Mouse (Mus musculus) bone marrow macrophage, adult 2 months (primary cell): Measurements from ENCODE around the gene Tpd52l1. TPM values are rescaled to one million over a fixed set of nuclear protein-coding genes. Genes with fewer than 3 reads are reported as not detected.
A peak's percentile ranks its signal among the peaks of the same experiment; 100 is the strongest.

Experiments used
- H3K27ac ChIP-seq: 2 replicates; pipeline ENCODE4 v1.5.1; 2012; ENCODE audit warnings: low read depth, low read length; ENCODE audit not compliant: insufficient read depth
- H3K4me1 ChIP-seq: 2 replicates; pipeline ENCODE4 v1.6.1; 2012; ENCODE audit warnings: low read length; ENCODE audit not compliant: control insufficient read depth, insufficient read depth
- H3K4me3 ChIP-seq: 2 replicates; pipeline ENCODE4 v1.5.1; 2012; ENCODE audit warnings: mild to moderate bottlenecking, low read length, moderate library complexity; ENCODE audit not compliant: insufficient read depth
- CTCF ChIP-seq: IDR thresholded peaks from 2 replicates; pipeline ENCODE4 v1.5.1; 2012; ENCODE audit warnings: low read depth, mild to moderate bottlenecking, low read length, moderate library complexity
- POLR2A ChIP-seq: IDR thresholded peaks from 2 replicates; pipeline ENCODE4 v1.6.1; 2012; ENCODE audit warnings: mild to moderate bottlenecking, low read depth, low read length, borderline replicate concordance
- polyA plus RNA-seq: library from polyadenylated mRNA; stranded (reverse); fragments of >200 nt; gene quantifications from 2 replicates; pipeline ENCODE4 v1.2.4, GENCODE M21; 2012; ENCODE audit not compliant: missing spikeins, insufficient read depth, insufficient read length

The Tpd52l1 gene
- polyA plus RNA-seq, 1 experiment: not detected

DNA sequence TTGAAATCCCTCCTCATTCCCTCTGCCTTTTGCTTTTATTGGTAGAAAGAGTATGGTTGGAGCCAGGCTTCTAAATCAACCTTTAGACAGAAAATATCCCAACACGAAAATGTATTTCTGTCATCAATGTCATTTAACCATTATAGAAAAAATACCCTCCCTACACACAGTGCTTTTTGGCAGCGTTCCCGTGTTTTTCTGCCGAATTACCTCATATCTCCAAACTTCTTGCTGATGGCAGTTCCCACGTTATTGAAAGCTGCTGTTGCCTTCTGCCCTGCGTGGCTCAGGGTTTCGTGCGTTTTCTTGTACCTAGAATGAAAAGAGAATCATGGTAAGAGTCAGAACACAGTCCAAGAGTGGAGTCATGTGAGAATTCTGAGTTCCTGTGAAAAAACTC, 99.4 kb downstream of the Tpd52l1 start:
- TF ChIP-seq POLR2A (no peak), CTCF (no peak)
- Histone ChIP-seq H3K27ac (no peak overlapping the region), H3K4me3 (no peak overlapping the region)

DNA sequence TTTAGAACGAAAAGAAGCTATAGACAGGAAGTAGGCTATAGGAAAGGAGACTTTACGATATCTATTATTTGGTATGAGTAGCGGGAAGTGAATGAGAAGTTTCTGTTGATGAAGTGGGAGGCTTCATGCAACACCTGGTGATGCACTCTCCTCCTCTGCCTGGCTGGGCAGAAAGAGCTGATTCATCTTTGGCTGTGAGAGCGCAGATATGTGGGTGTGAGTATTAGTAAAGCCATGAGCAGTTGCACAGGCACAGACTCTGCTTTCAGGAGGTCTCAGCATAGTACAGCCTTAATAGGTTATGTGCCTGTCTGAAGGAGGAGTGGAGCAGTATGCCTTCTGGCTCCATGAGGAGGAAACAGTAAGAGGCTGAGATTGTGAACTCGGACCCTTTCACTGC, 109.3 kb downstream of the Tpd52l1 start:
- no peak overlapping the region for H3K27ac ChIP-seq
- TF ChIP-seq CTCF (no peak), POLR2A (no peak)
- no peaks in the 10 kb centered on the region for H3K4me1 ChIP-seq
- H3K4me3 ChIP-seq: no peak overlapping the region

More for the DNA sequence above, 99.4 kb downstream of the Tpd52l1 start:
- H3K4me1 ChIP-seq: no peaks in the 10 kb centered on the region

DNA sequence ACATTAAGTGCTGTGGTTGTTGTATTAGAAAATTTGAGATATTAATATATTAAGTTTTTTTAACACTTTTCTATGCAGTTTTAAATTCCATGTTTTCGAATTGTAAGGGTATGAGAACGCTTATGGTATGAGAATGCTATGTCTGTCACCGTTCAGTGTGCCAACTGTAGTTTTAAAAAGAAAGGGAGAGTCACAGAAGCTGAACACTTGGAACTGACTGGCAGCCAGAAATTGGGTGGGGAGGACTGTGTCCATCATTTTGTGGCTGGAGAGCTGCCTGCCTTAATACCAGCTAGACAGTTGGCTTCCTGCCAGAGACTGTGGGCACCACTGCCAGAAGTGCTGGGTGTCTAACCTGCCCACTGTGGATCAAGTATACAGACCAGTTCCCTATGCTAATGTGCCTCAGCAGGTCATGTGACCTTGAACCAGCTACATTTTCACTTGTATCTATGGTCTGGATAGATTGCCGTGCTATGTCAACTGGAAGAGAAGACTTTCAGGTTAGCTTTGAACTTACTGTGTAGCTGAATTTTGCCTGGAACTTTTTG, 114.5 kb downstream of the Tpd52l1 start:
- no peak for TF ChIP-seq CTCF
- TF ChIP-seq POLR2A: no peak
- no peak overlapping the region for H3K4me3 ChIP-seq
- no peak overlapping the region for H3K27ac ChIP-seq
- H3K4me1 ChIP-seq: no peaks in the 10 kb centered on the region

DNA sequence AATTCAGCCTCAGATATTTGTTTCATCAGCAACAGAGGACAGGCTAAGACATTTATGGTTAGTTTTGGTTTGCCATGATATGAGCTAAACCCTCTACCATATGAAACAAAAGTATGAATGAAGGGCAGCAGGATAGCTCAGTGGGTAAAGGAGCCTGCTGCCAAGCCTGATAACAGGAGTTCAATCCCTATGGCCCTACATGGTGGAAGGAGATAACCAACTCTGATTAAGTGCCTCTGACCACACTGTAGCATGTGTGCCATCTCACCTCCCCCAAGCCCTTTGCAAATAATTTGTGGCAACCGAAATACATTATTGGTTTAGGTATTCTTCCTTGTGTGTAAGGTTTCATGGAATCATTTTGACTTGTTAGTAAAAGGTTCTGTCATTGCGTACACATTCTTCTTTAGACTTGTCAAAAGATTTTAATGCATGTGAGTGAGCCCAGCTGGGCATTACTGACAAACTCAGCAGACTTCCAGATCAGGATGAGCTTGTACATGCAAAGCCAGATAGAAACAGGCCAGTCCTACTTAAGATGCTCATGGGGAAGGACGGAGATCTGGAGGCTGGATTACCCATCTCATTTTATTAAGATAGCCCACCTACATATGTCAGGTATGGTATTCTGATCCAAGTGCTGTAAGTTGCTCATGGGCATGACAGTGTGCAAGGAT, 115.3 kb downstream of the Tpd52l1 start:
- Histone ChIP-seq H3K27ac (no peak overlapping the region), H3K4me1 (no peaks in the 10 kb centered on the region), H3K4me3 (no peak overlapping the region)
- no peak for TF ChIP-seq POLR2A
- TF ChIP-seq CTCF: no peak

DNA sequence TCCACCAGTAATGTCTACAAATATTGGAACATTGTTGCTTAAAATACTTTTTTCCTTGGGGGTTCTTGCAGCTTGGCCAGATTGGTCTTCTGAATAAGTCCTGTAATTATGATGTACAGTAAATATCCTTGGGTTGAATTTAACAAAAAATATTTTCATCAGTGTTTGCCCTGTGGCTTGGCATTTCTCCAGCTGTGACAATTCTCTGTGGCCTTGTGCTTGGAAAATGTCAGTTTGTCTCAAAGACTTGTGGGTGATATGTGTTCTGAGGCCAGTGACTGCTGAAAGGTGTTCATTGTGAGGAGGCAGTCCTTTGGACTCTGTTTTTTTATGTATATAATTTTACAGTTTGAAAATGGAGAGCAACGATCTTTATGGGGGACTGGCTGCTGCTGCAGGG, 116.3 kb downstream of the Tpd52l1 start:
- Histone ChIP-seq H3K4me1 (no peaks in the 10 kb centered on the region), H3K4me3 (no peak overlapping the region)
- TF ChIP-seq POLR2A: no peak
- no peak for TF ChIP-seq CTCF

DNA sequence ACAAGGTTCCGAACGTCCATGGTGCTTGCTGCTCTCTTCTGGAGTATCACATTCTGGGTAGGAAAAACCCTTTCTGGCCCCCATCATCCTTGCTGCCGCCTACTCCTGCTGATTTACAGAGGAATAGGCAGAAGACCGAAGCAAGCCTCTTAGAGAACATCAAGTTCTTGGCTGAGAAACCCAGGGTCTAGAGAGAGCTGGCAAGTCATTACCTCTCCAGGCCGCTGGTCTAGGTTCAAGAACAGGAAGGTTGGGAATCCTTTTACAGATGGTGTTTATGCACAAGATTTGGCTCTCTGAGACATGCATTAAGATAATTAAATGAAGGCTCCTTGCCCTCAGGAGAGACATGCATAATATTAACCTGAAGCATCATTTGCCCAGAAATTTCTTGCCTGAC, 127.3 kb downstream of the Tpd52l1 start:
- H3K4me1 ChIP-seq: peaks cover 4% of the 10 kb centered on the region
- no peak overlapping the region for H3K4me3 ChIP-seq
- H3K27ac ChIP-seq: no peak overlapping the region
- TF ChIP-seq CTCF (no peak), POLR2A (no peak)

More for the DNA sequence above, 116.3 kb downstream of the Tpd52l1 start:
- H3K27ac ChIP-seq: no peak overlapping the region

DNA sequence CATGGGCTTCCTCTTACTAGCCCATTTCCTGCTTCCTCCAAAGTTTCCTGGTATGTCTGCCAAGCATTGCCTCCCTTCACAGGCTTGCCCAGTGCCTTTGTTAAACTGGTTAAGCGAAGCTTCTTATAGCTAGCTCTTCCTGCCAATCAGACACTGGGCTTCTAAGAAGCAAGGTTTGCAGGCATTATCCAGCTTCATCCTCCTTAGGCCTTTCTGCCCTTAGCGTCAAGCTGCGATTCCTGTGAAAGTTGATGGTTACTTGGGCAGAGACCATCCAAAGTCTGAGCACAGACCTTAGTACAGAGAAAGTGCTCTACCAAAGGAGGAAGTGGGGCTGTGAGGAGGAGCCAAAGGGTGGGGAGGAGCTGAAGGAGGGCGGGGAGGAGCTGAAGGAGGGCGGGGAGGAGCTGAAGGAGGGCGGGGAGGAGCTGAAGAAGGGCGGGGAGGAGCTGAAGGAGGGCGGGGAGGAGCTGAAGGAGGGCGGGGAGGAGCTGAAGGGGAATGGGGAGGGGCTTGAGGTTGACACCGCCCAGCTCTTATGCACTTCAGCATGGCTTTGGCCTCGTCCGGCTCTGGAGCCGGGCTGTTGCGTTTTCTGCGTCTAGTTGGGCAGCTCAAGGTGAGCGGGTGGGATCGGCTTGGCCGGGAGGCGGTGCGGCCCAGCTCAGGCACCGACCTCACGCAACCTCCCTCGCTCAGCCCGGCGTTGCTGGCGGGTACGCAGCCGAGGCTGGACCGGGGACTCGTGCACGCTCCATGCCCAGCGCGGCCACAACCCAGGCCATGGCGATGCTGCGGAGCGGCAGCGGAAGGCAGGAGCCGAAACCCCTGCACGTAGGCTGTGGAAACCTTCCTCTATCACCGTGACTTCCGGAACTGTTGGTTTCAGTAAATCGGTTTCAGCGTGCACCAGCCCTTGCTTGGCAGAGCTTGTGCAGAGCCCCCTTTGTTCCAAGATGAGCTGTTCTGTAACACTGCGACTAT, 132.6 kb downstream of the Tpd52l1 start, which contains the start of gene Hddc2:
Gene Hddc2, plus strand, starts transcription at position 519 of the 984 bp plus-strand sequence.
- Histone ChIP-seq H3K4me3 (peak within 1 kb of the TSS; percentile 86), H3K27ac (peak within 1 kb of the TSS; percentile 79), H3K4me1 (peaks cover 10% of the 10 kb centered on the region)
- TF ChIP-seq CTCF: no peak
- TF ChIP-seq POLR2A: no peak

DNA sequence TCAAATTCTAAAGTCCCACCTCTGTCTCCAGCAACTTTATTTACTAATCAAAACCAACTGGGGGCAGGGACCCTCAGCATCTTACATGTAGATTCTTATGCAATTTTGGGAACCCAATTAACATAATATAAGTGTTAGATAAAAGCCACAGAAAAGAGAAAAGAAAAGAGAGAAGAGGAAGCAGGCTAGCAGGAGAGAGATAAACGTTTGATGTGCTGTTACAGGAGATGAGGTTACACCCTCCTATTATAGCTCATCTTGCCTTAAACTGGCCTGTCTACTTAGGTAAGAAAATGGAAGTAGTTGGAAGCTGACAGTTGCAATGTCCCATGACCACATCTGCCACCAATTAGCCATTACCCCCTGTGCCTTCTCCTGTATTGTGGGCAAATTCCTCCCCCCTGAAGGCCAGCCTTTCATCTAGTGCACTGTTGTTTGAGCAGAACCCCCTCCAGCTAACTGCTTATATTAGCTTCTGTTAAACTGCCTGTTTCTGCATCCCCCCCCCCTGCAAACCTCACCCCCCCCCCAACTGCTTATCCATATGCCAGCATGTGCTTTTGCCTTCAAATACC, 138.6 kb downstream of the Tpd52l1 start:
- peaks cover 2% of the 10 kb centered on the region for H3K4me1 ChIP-seq
- H3K27ac ChIP-seq: no peak overlapping the region
- no peak overlapping the region for H3K4me3 ChIP-seq
- TF ChIP-seq POLR2A (no peak), CTCF (no peak)

DNA sequence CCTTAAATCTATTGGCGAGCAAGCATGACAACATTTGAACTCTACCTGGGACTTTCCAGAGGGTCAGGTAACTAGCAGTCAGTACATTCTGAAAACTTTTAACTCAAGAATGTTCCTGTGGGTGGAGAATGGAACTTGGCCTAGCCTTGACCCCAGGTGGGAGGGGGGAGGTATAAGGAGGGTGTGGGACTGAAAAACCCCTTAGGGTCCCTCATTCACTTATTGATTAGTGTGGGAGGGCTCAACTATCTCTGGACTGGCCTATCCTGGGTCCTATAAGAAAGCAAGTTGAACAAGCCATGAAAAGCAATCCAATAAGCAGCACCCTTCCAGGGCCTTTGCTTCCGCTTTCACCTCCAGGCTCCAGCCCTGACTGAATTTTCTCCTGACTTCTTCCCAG, 142.3 kb downstream of the Tpd52l1 start:
- TF ChIP-seq POLR2A: no peak
- TF ChIP-seq CTCF: no peak
- H3K27ac ChIP-seq: no peak overlapping the region
- H3K4me3 ChIP-seq: no peak overlapping the region
- no peaks in the 10 kb centered on the region for H3K4me1 ChIP-seq
